Comparison of ENCODE assay signal across 8 mouse cellular contexts in genomic region chr9:120496691-120497090, GRCm38 (mm10). TPM values are rescaled to one million over a fixed set of nuclear protein-coding genes. Genes with fewer than 3 reads are reported as not detected.
DNase-seq lines count a peak whose midpoint lies in the region; ATAC-seq and TF ChIP-seq lines count a peak whose summit lies in the region.

No protein-coding gene starts in this region.

- H3K4me1 ChIP-seq in midbrain, embryonic 10.5 days, result peaks cover 21% of the 10 kb centered on the region
- peaks cover 26% of the 10 kb centered on the region for H3K4me1 ChIP-seq in midbrain, embryonic 15.5 days
- H3K4me1 ChIP-seq in embryonic facial prominence, embryonic 12.5 days, result peaks cover 14% of the 10 kb centered on the region
- H3K4me1 ChIP-seq in midbrain, embryonic 13.5 days (replicated peaks), result peaks cover 21% of the 10 kb centered on the region
- no peaks in the 10 kb centered on the region for H3K4me1 ChIP-seq in stomach, postnatal 0 days (replicated peaks; ENCODE audit: control insufficient read depth, insufficient read depth)

- H3K4me2 ChIP-seq in midbrain, embryonic 15.5 days, result no peak overlapping the region
- H3K4me2 ChIP-seq in embryonic facial prominence, embryonic 12.5 days (replicated peaks), result no peak overlapping the region
- no peak overlapping the region for H3K4me2 ChIP-seq in midbrain, embryonic 13.5 days (replicated peaks)
- no peak overlapping the region for H3K4me2 ChIP-seq in stomach, postnatal 0 days (replicated peaks; ENCODE audit: low read depth)

- H3K9ac ChIP-seq in midbrain, embryonic 15.5 days, result no peak overlapping the region
- no peak overlapping the region for H3K9ac ChIP-seq in embryonic facial prominence, embryonic 12.5 days
- no peak overlapping the region for H3K9ac ChIP-seq in midbrain, embryonic 13.5 days (replicated peaks)
- H3K9ac ChIP-seq in stomach, postnatal 0 days (ENCODE audit: low read length), result no peak overlapping the region

- no peak overlapping the region for H3K4me3 ChIP-seq in midbrain, embryonic 10.5 days
- H3K4me3 ChIP-seq in midbrain, embryonic 15.5 days, result no peak overlapping the region
- no peak overlapping the region for H3K4me3 ChIP-seq in embryonic facial prominence, embryonic 12.5 days
- H3K4me3 ChIP-seq in midbrain, embryonic 13.5 days (replicated peaks), result no peak overlapping the region
- H3K4me3 ChIP-seq in stomach, postnatal 0 days (ENCODE audit: low read depth, low read length), result no peak overlapping the region

- no peak for TF ChIP-seq EP300 in stomach, postnatal 0 days (optimal IDR thresholded peaks at IDR 0.05)

- no peaks in the 10 kb centered on the region for H3K9me3 ChIP-seq in midbrain, embryonic 10.5 days (replicated peaks)
- H3K9me3 ChIP-seq in midbrain, embryonic 15.5 days, result no peaks in the 10 kb centered on the region
- no peaks in the 10 kb centered on the region for H3K9me3 ChIP-seq in embryonic facial prominence, embryonic 12.5 days
- no peaks in the 10 kb centered on the region for H3K9me3 ChIP-seq in midbrain, embryonic 13.5 days
- H3K9me3 ChIP-seq in stomach, postnatal 0 days (ENCODE audit: control insufficient read depth, low read length), result no peaks in the 10 kb centered on the region

- DNase-seq in midbrain, embryonic 10.5 days (ENCODE audit: low spot score), result peak; percentile 65
- peak; percentile 80 for DNase-seq in adrenal gland, postnatal 14 days
- DNase-seq in heart, postnatal 36 days, result peak; percentile 75 to 79
- peak; percentile 51 to 72 for DNase-seq in layer of hippocampus, postnatal 25 days (ENCODE audit: extremely low spot score in 1 of 2, low spot score in 1 of 2)
- peak; percentile 75 for DNase-seq in stomach, postnatal 0 days (ENCODE audit: low spot score)

- peaks cover 32% of the 10 kb centered on the region for H3K36me3 ChIP-seq in midbrain, embryonic 10.5 days
- peaks cover 15% of the 10 kb centered on the region; the same call in 1 of the 2 replicates for H3K36me3 ChIP-seq in midbrain, embryonic 15.5 days (replicated peaks)
- H3K36me3 ChIP-seq in embryonic facial prominence, embryonic 12.5 days, result peaks cover 24% of the 10 kb centered on the region
- H3K36me3 ChIP-seq in midbrain, embryonic 13.5 days, result peaks cover 28% of the 10 kb centered on the region
- H3K36me3 ChIP-seq in stomach, postnatal 0 days (ENCODE audit: control insufficient read depth, insufficient read depth, low read length), result peaks cover 15% of the 10 kb centered on the region; the same call in 1 of the 2 replicates

- WGBS in midbrain, embryonic 10.5 days, result 13% methylated on average over 3 of the region's 3 CpGs
- 7% methylated on average over 3 of the region's 3 CpGs for WGBS in midbrain, embryonic 15.5 days
- WGBS in embryonic facial prominence, embryonic 12.5 days, result 7% methylated on average over 3 of the region's 3 CpGs
- 8% methylated on average over 3 of the region's 3 CpGs for WGBS in midbrain, embryonic 13.5 days
- WGBS in stomach, postnatal 0 days, result 0% methylated on average over 3 of the region's 3 CpGs

- no peaks in the 10 kb centered on the region for H3K27me3 ChIP-seq in midbrain, embryonic 10.5 days (ENCODE audit: low read depth, poor library complexity, severe bottlenecking)
- H3K27me3 ChIP-seq in midbrain, embryonic 15.5 days (replicated peaks), result no peaks in the 10 kb centered on the region
- no peaks in the 10 kb centered on the region for H3K27me3 ChIP-seq in embryonic facial prominence, embryonic 12.5 days
- H3K27me3 ChIP-seq in midbrain, embryonic 13.5 days, result no peaks in the 10 kb centered on the region
- H3K27me3 ChIP-seq in stomach, postnatal 0 days (ENCODE audit: control insufficient read depth, insufficient read depth, low read length), result no peaks in the 10 kb centered on the region

- no peak for ATAC-seq in midbrain, embryonic 15.5 days (replicated peaks)
- ATAC-seq in embryonic facial prominence, embryonic 12.5 days (ENCODE audit: insufficient number of reproducible peaks, insufficient read depth, low FRiP score, low TSS enrichment), result no peak
- ATAC-seq in midbrain, embryonic 13.5 days, result 0 out of 2 replicates have a peak, but pooled peaks have one; percentile 28
- ATAC-seq in stomach, postnatal 0 days (ENCODE audit: low FRiP score, low TSS enrichment), result peak; percentile 79

- peak; percentile 96 for TF ChIP-seq CTCF in stomach, postnatal 0 days (IDR thresholded peaks at IDR 0.05; ENCODE audit: low read depth)

- no peak overlapping the region for H3K27ac ChIP-seq in midbrain, embryonic 10.5 days (replicated peaks)
- H3K27ac ChIP-seq in midbrain, embryonic 15.5 days, result no peak overlapping the region
- 0 out of 2 replicates have a peak overlapping the region, but pooled peaks have one; percentile 11 for H3K27ac ChIP-seq in embryonic facial prominence, embryonic 12.5 days
- H3K27ac ChIP-seq in midbrain, embryonic 13.5 days, result 0 out of 2 replicates have a peak overlapping the region, but pooled peaks have one; percentile 21
- no peak overlapping the region for H3K27ac ChIP-seq in stomach, postnatal 0 days (replicated peaks)

- intact Hi-C loops in heart, postnatal 36 days (cut with DNase I), result loop anchor here (1.0 kb wide), 1 partner anchor 62 kb away; no protein-coding TSS in a partner anchor

RNA-seq across cellular contexts. Expression of gene Eif1b, which starts 4.7 kb away (rescaled TPM):
- 262 and 267 TPM in 2 replicates for polyA plus RNA-seq in midbrain, embryonic 10.5 days (2016; fragmentation: Nextera tagmentation; extraction: Ambion mirVana)
- polyA plus RNA-seq in midbrain, embryonic 15.5 days (2015; fragmentation: Nextera tagmentation; extraction: Ambion mirVana), result 294 and 304 TPM in 2 replicates
- total RNA-seq in adrenal gland, postnatal 14 days (2021), result 45.6 and 50.3 TPM in 2 replicates
- 234 and 237 TPM in 2 replicates for polyA plus RNA-seq in embryonic facial prominence, embryonic 12.5 days (2016; fragmentation: Nextera tagmentation; extraction: Ambion mirVana)
- 10 to 100 TPM; 53.8 to 64.1 TPM for total RNA-seq in heart, postnatal 36 days (2021)
- 100 to 1,000 TPM; 195 to 213 TPM for total RNA-seq in layer of hippocampus, postnatal 25 days (2021)
- 328 and 344 TPM in 2 replicates for polyA plus RNA-seq in midbrain, embryonic 13.5 days (2015; fragmentation: Nextera tagmentation; extraction: Ambion mirVana)
- 93.3 and 112 TPM in 2 replicates for polyA plus RNA-seq in stomach, postnatal 0 days (2015; fragmentation: Nextera tagmentation; extraction: Ambion mirVana)

RNA-seq across cellular contexts. Expression of gene Entpd3, which starts 42.9 kb away (rescaled TPM):
- 0.06 and 0.07 TPM in 2 replicates for polyA plus RNA-seq in midbrain, embryonic 10.5 days (2016; fragmentation: Nextera tagmentation; extraction: Ambion mirVana)
- polyA plus RNA-seq in midbrain, embryonic 15.5 days (2015; fragmentation: Nextera tagmentation; extraction: Ambion mirVana), result 3.1 and 4.0 TPM in 2 replicates
- total RNA-seq in adrenal gland, postnatal 14 days (2021), result 0.30 and 0.86 TPM in 2 replicates
- 1.7 and 2.4 TPM in 2 replicates for polyA plus RNA-seq in embryonic facial prominence, embryonic 12.5 days (2016; fragmentation: Nextera tagmentation; extraction: Ambion mirVana)
- total RNA-seq in heart, postnatal 36 days (2021), result not detected
- total RNA-seq in layer of hippocampus, postnatal 25 days (2021), result 1 to 10 TPM; 6.1 to 6.6 TPM
- 1.1 and 1.2 TPM in 2 replicates for polyA plus RNA-seq in midbrain, embryonic 13.5 days (2015; fragmentation: Nextera tagmentation; extraction: Ambion mirVana)
- polyA plus RNA-seq in stomach, postnatal 0 days (2015; fragmentation: Nextera tagmentation; extraction: Ambion mirVana), result 2.1 and 2.3 TPM in 2 replicates

Comparison
In these comparisons a context has a peak if more than half of its experiments do, and no peak if none do; other contexts are left out.
1. H3K27ac ChIP-seq: peak in embryonic facial prominence, embryonic 12.5 days (single experiment) and midbrain, embryonic 13.5 days (single experiment); none in midbrain, embryonic 10.5 days (single experiment), midbrain, embryonic 15.5 days (single experiment) and stomach, postnatal 0 days (single experiment).
2. ATAC-seq: peak in midbrain, embryonic 13.5 days (single experiment) and stomach, postnatal 0 days (single experiment); none in midbrain, embryonic 15.5 days (single experiment) and embryonic facial prominence, embryonic 12.5 days (single experiment).
3. Peak in every context shown above with its lines, with median percentiles within 50 percentile points of each other: DNase-seq.